Mouse (Mus musculus) hindbrain, embryonic 11.5 days (tissue): ENCODE results near the gene Pkn1. TPM values are rescaled to one million over a fixed set of nuclear protein-coding genes. Genes with fewer than 3 reads are reported as not detected.

Experiments used
- ATAC-seq: fragments of 200-750 bp; cut with Nextera tagmentation; 2 replicates; pipeline ENCODE4 v1.8.0; 2017; ENCODE audit warnings: mild to moderate bottlenecking, moderate TSS enrichment, moderate library complexity; ENCODE audit not compliant: low FRiP score
- DNase-seq: peaks from one replicate; pipeline ENCODE4 v3.0.0-alpha.2; 2015; ENCODE audit warnings: low spot score
- H3K27ac ChIP-seq: fragments of 300-500 bp; sonication (generic); 2 replicates; pipeline ENCODE4 v1.5.1; 2014; ENCODE audit warnings: mild to moderate bottlenecking, low read depth, low read length
- H3K27me3 ChIP-seq: fragments of 300-500 bp; sonication (generic); 2 replicates; pipeline ENCODE4 v1.6.1; 2014; ENCODE audit warnings: mild to moderate bottlenecking, low read length, moderate library complexity, mixed read lengths; ENCODE audit not compliant: control insufficient read depth, insufficient read depth
- H3K36me3 ChIP-seq: fragments of 300-500 bp; sonication (generic); 2 replicates; pipeline ENCODE4 v1.6.1; 2014; ENCODE audit warnings: mild to moderate bottlenecking, low read length, moderate library complexity, mixed read lengths; ENCODE audit not compliant: control insufficient read depth, insufficient read depth
- H3K4me1 ChIP-seq: fragments of 300-500 bp; sonication (generic); replicated peaks from 2 replicates; pipeline ENCODE4 v1.6.1; 2014; ENCODE audit warnings: low read length, mixed read lengths; ENCODE audit not compliant: control insufficient read depth, insufficient read depth
- H3K4me2 ChIP-seq: fragments of 300-500 bp; sonication (generic); replicated peaks from 2 replicates; pipeline ENCODE4 v1.6.1; 2014; ENCODE audit warnings: mild to moderate bottlenecking, low read depth, low read length
- H3K4me3 ChIP-seq: fragments of 300-500 bp; sonication (generic); 2 replicates; pipeline ENCODE4 v1.5.1; 2014; ENCODE audit warnings: low read depth, low read length
- H3K9ac ChIP-seq: fragments of 300-500 bp; sonication (generic); 2 replicates; pipeline ENCODE4 v1.6.1; 2014; ENCODE audit warnings: low read depth, low read length
- H3K9me3 ChIP-seq: fragments of 300-500 bp; sonication (generic); 2 replicates; pipeline ENCODE4 v1.6.1; 2016; ENCODE audit warnings: low read length; ENCODE audit not compliant: control insufficient read depth
- WGBS: fragments of 180-500 bp; shearing (Covaris S2); extraction: QIAGEN DNeasy Blood & Tissue Kit; methylation state at CpG from one replicate; pipeline ENCODE4 v1.1.7; 2014; 5-methylcytosine and 5-hydroxymethylcytosine counted together
- polyA plus RNA-seq: library from polyadenylated mRNA; unstranded; fragments of >200 nt; fragmentation: Nextera tagmentation; extraction: Ambion mirVana; gene quantifications from 2 replicates; pipeline ENCODE4 v1.2.1, GENCODE M21; 2014

Pkn1 gene
- polyA plus RNA-seq, 1 experiment from 2014 or later, result 22.6 TPM

- Histone ChIP-seq H3K9me3 (no peaks in the 10 kb centered on the region), H3K4me2 (no peak overlapping the region), H3K4me1 (peaks cover 6% of the 10 kb centered on the region; the same call in 1 of the 2 replicates), H3K36me3 (no peaks in the 10 kb centered on the region), H3K9ac (no peak overlapping the region), H3K27ac (no peak overlapping the region), H3K4me3 (no peak overlapping the region), H3K27me3 (no peaks in the 10 kb centered on the region)
- DNase-seq, result no peak
- 94% methylated on average over 6 of the region's 6 CpGs for WGBS
- no peak for ATAC-seq
Measured at GRCm38 (mm10) chr8:83654725-83655124, 44.3 kb downstream of the Pkn1 start.

GRCm38 (mm10) chr8:83653662-83654017, 45.3 kb downstream of the Pkn1 start:
- no peaks in the 10 kb centered on the region for H3K27me3 ChIP-seq
- H3K36me3 ChIP-seq, result no peaks in the 10 kb centered on the region
- H3K4me2 ChIP-seq, result peak overlapping the region; percentile 94
- DNase-seq, result no peak
- no peaks in the 10 kb centered on the region for H3K9me3 ChIP-seq
- H3K27ac ChIP-seq, result no peak overlapping the region
- peaks cover 6% of the 10 kb centered on the region; the same call in 1 of the 2 replicates for H3K4me1 ChIP-seq
- peak overlapping the region; percentile 90 for H3K4me3 ChIP-seq
- ATAC-seq, result no peak
- WGBS, result 54% methylated on average over 10 of the region's 10 CpGs
- H3K9ac ChIP-seq, result peak overlapping the region; percentile 90

GRCm38 (mm10) chr8:83652744-83653661, 46.0 kb downstream of the Pkn1 start:
- H3K27me3 ChIP-seq, result no peaks in the 10 kb centered on the region
- peak overlapping the region; percentile 90 for H3K4me3 ChIP-seq
- H3K4me2 ChIP-seq, result peak overlapping the region; percentile 94
- peak overlapping the region; percentile 85; the same call in 1 of the 2 replicates for H3K27ac ChIP-seq
- 3% methylated on average over 45 of the region's 46 CpGs for WGBS
- ATAC-seq, result peak; percentile 74
- H3K9me3 ChIP-seq, result no peaks in the 10 kb centered on the region
- H3K9ac ChIP-seq, result peak overlapping the region; percentile 90
- H3K36me3 ChIP-seq, result no peaks in the 10 kb centered on the region
- H3K4me1 ChIP-seq, result peaks cover 6% of the 10 kb centered on the region; the same call in 1 of the 2 replicates
- DNase-seq, result peak; percentile 34

- Histone ChIP-seq H3K27ac (peak within 1 kb of the TSS; percentile 85), H3K4me3 (peak within 1 kb of the TSS; percentile 90), H3K9ac (peak within 1 kb of the TSS; percentile 90), H3K9me3 (no peaks in the 10 kb centered on the region), H3K4me2 (peak within 1 kb of the TSS; percentile 94), H3K27me3 (no peaks in the 10 kb centered on the region), H3K4me1 (peaks cover 6% of the 10 kb centered on the region; the same call in 1 of the 2 replicates), H3K36me3 (no peaks in the 10 kb centered on the region)
- ATAC-seq, result peak; percentile 98
- peak; percentile 97 for DNase-seq
- WGBS, result 6% methylated on average over 42 of the region's 50 CpGs
Measured at GRCm38 (mm10) chr8:83652030-83652743, 46.8 kb downstream of the Pkn1 start, which contains the start of gene Gipc1. Gene Gipc1, plus strand, starts transcription at chr8:83652677.

- H3K9ac ChIP-seq, result no peak overlapping the region
- ATAC-seq (no peak), DNase-seq (no peak)
- no peak overlapping the region for H3K4me2 ChIP-seq
- no peaks in the 10 kb centered on the region for H3K9me3 ChIP-seq
- no peak overlapping the region for H3K4me3 ChIP-seq
- H3K36me3 ChIP-seq, result no peaks in the 10 kb centered on the region
- WGBS, result 85% methylated on average over 6 of the region's 6 CpGs
- H3K4me1 ChIP-seq, result peaks cover 6% of the 10 kb centered on the region; the same call in 1 of the 2 replicates
- no peaks in the 10 kb centered on the region for H3K27me3 ChIP-seq
- H3K27ac ChIP-seq, result no peak overlapping the region
Measured at GRCm38 (mm10) chr8:83649699-83650098, 49.3 kb downstream of the Pkn1 start.

- no peak overlapping the region for H3K27ac ChIP-seq
- no peak overlapping the region for H3K9ac ChIP-seq
- no peaks in the 10 kb centered on the region for H3K4me1 ChIP-seq
- no peaks in the 10 kb centered on the region for H3K36me3 ChIP-seq
- no peaks in the 10 kb centered on the region for H3K27me3 ChIP-seq
- no peak overlapping the region for H3K4me3 ChIP-seq
- no peak overlapping the region for H3K4me2 ChIP-seq
- no peak for ATAC-seq
- no peak for DNase-seq
- WGBS, result 93% methylated on average over 4 of the region's 4 CpGs
- H3K9me3 ChIP-seq, result no peaks in the 10 kb centered on the region
Measured at GRCm38 (mm10) chr8:83648031-83648430, 50.9 kb downstream of the Pkn1 start.

- Histone ChIP-seq H3K4me2 (no peak overlapping the region), H3K9me3 (no peaks in the 10 kb centered on the region), H3K4me1 (no peaks in the 10 kb centered on the region), H3K36me3 (no peaks in the 10 kb centered on the region), H3K4me3 (no peak overlapping the region), H3K27ac (no peak overlapping the region), H3K27me3 (no peaks in the 10 kb centered on the region), H3K9ac (no peak overlapping the region)
- no peak for DNase-seq
- 95% methylated on average over 11 of the region's 11 CpGs for WGBS
- ATAC-seq, result no peak
Measured at GRCm38 (mm10) chr8:83647511-83647910, 51.5 kb downstream of the Pkn1 start.

- no peaks in the 10 kb centered on the region for H3K27me3 ChIP-seq
- H3K4me1 ChIP-seq, result no peaks in the 10 kb centered on the region
- no peak overlapping the region for H3K4me3 ChIP-seq
- no peak overlapping the region for H3K27ac ChIP-seq
- ATAC-seq (no peak), DNase-seq (no peak)
- no peaks in the 10 kb centered on the region for H3K36me3 ChIP-seq
- no peak overlapping the region for H3K9ac ChIP-seq
- no peak overlapping the region for H3K4me2 ChIP-seq
- H3K9me3 ChIP-seq, result no peaks in the 10 kb centered on the region
- 81% methylated on average over 5 of the region's 5 CpGs for WGBS
Measured at GRCm38 (mm10) chr8:83639649-83640048, 59.3 kb downstream of the Pkn1 start.
